In genomic region chr13:28738160-28739100, GRCm38 (mm10) we compare ENCODE assay signal across 9 mouse cellular contexts.
A peak's percentile ranks its signal among the peaks of the same experiment; 100 is the strongest.
DNase-seq lines count a peak whose midpoint lies in the region; ATAC-seq and TF ChIP-seq lines count a peak whose summit lies in the region.
"Had no signal": no experiment of that assay in that cellular context is flagged by ENCODE, and none has a peak within 500 bp of the region (broad histone marks: within the 10 kb centered on the region; RNA-seq: fewer than 3 reads in every experiment).

No protein-coding gene starts in this region.

- H3K36me3 ChIP-seq in midbrain, embryonic 10.5 days, result no peaks in the 10 kb centered on the region
- H3K36me3 ChIP-seq in midbrain, embryonic 16.5 days (ENCODE audit: control insufficient read depth, insufficient read depth, low read length), result no peaks in the 10 kb centered on the region
- H3K36me3 ChIP-seq in stomach, embryonic 14.5 days (ENCODE audit: control insufficient read depth, insufficient read depth, low read length), result no peaks in the 10 kb centered on the region
- H3K36me3 ChIP-seq in midbrain, embryonic 14.5 days (ENCODE audit: control insufficient read depth, insufficient read depth, low read length), result no peaks in the 10 kb centered on the region

- no peak for TF ChIP-seq CTCF in left cerebral cortex, adult 2 months (IDR thresholded peaks at IDR 0.05)

- H3K4me3 ChIP-seq in midbrain, embryonic 10.5 days, result no peak overlapping the region
- no peak overlapping the region for H3K4me3 ChIP-seq in midbrain, embryonic 16.5 days (ENCODE audit: low read depth, low read length)
- no peak overlapping the region for H3K4me3 ChIP-seq in stomach, embryonic 14.5 days (ENCODE audit: low read depth, low read length)
- H3K4me3 ChIP-seq in midbrain, embryonic 14.5 days (replicated peaks; ENCODE audit: low read depth, low read length), result no peak overlapping the region
- H3K4me3 ChIP-seq in left cerebral cortex, adult 2 months, result no peak overlapping the region

- H3K27ac ChIP-seq in midbrain, embryonic 10.5 days (replicated peaks), result peak overlapping the region; percentile 33; the same call in 1 of the 2 replicates
- H3K27ac ChIP-seq in midbrain, embryonic 16.5 days (ENCODE audit: low read length), result no peak overlapping the region
- H3K27ac ChIP-seq in stomach, embryonic 14.5 days (ENCODE audit: low read length), result peak overlapping the region; percentile 66
- H3K27ac ChIP-seq in midbrain, embryonic 14.5 days (replicated peaks; ENCODE audit: low read depth, low read length), result no peak overlapping the region; the same call in 1 of the 2 replicates
- no peak overlapping the region for H3K27ac ChIP-seq in left cerebral cortex, adult 2 months

- intact Hi-C loops in left cerebral cortex, adult 2 months (cut with DNase I), result no loop called here

- no peak overlapping the region for H3K4me2 ChIP-seq in midbrain, embryonic 16.5 days (ENCODE audit: low read length)
- no peak overlapping the region for H3K4me2 ChIP-seq in stomach, embryonic 14.5 days (replicated peaks; ENCODE audit: low read depth, low read length)
- H3K4me2 ChIP-seq in midbrain, embryonic 14.5 days (ENCODE audit: low read length), result no peak overlapping the region

- WGBS in midbrain, embryonic 10.5 days, result 63% methylated on average over 8 of the region's 8 CpGs
- WGBS in midbrain, embryonic 16.5 days, result 46% methylated on average over 8 of the region's 8 CpGs
- 33% methylated on average over 8 of the region's 8 CpGs for WGBS in stomach, embryonic 14.5 days
- WGBS in midbrain, embryonic 14.5 days, result 60% methylated on average over 8 of the region's 8 CpGs

- no peaks in the 10 kb centered on the region for H3K27me3 ChIP-seq in midbrain, embryonic 10.5 days (ENCODE audit: low read depth, poor library complexity, severe bottlenecking)
- no peaks in the 10 kb centered on the region for H3K27me3 ChIP-seq in midbrain, embryonic 16.5 days (ENCODE audit: control insufficient read depth, insufficient read depth, low read depth, low read length)
- no peaks in the 10 kb centered on the region for H3K27me3 ChIP-seq in stomach, embryonic 14.5 days (ENCODE audit: control insufficient read depth, insufficient read depth, low read length)
- H3K27me3 ChIP-seq in midbrain, embryonic 14.5 days (ENCODE audit: control insufficient read depth, insufficient read depth, low read length), result no peaks in the 10 kb centered on the region

- H3K9me3 ChIP-seq in midbrain, embryonic 10.5 days (replicated peaks), result no peaks in the 10 kb centered on the region
- no peaks in the 10 kb centered on the region for H3K9me3 ChIP-seq in midbrain, embryonic 16.5 days (replicated peaks; ENCODE audit: control insufficient read depth, low read length, poor library complexity, severe bottlenecking)
- no peaks in the 10 kb centered on the region for H3K9me3 ChIP-seq in stomach, embryonic 14.5 days (ENCODE audit: control insufficient read depth, low read depth, low read length)
- no peaks in the 10 kb centered on the region for H3K9me3 ChIP-seq in midbrain, embryonic 14.5 days (ENCODE audit: control insufficient read depth, low read length)

- peaks cover 30% of the 10 kb centered on the region for H3K4me1 ChIP-seq in midbrain, embryonic 10.5 days
- H3K4me1 ChIP-seq in midbrain, embryonic 16.5 days (ENCODE audit: control insufficient read depth, insufficient read depth, low read length), result 0 out of 2 replicates have a peak, but pooled peaks cover 2% of the 10 kb centered on the region
- H3K4me1 ChIP-seq in stomach, embryonic 14.5 days (ENCODE audit: control insufficient read depth, insufficient read depth, low read length), result peaks cover 26% of the 10 kb centered on the region
- H3K4me1 ChIP-seq in midbrain, embryonic 14.5 days (ENCODE audit: control insufficient read depth, insufficient read depth, low read length), result 0 out of 2 replicates have a peak, but pooled peaks cover 6% of the 10 kb centered on the region

- DNase-seq in midbrain, embryonic 10.5 days (ENCODE audit: low spot score), result no peak
- peak; percentile 81 for DNase-seq in fibroblast of lung, adult 2 months (ENCODE audit: low read depth)
- DNase-seq in kidney, postnatal 36 days, result peak; percentile 51 to 79
- no peak for DNase-seq in midbrain, embryonic 14.5 days
- DNase-seq in left cerebral cortex, adult 18-20 months (ENCODE audit: low spot score in 2 of 2), result no peak
- no peak for DNase-seq in left cerebral cortex, adult 2 months (ENCODE audit: extremely low spot score in 1 of 2, low spot score in 2 of 2)
- DNase-seq: cerebellum, adult 18-20 months had no signal

- ATAC-seq in midbrain, embryonic 16.5 days, result no peak
- ATAC-seq in stomach, embryonic 14.5 days (ENCODE audit: insufficient number of reproducible peaks, insufficient read depth, low FRiP score, low read depth), result 0 out of 2 replicates have a peak, but pooled peaks have one; percentile 46
- no peak for ATAC-seq in midbrain, embryonic 14.5 days (ENCODE audit: low FRiP score, low TSS enrichment)

- H3K9ac ChIP-seq in midbrain, embryonic 16.5 days (ENCODE audit: low read depth, low read length), result no peak overlapping the region
- no peak overlapping the region for H3K9ac ChIP-seq in stomach, embryonic 14.5 days (replicated peaks; ENCODE audit: low read depth, low read length)
- no peak overlapping the region for H3K9ac ChIP-seq in midbrain, embryonic 14.5 days (replicated peaks; ENCODE audit: low read length)

Comparison
In these comparisons a context has a peak if more than half of its experiments do, and no peak if none do; other contexts are left out.
1. H3K27ac ChIP-seq: peak in midbrain, embryonic 10.5 days (single experiment) and stomach, embryonic 14.5 days (single experiment); none in midbrain, embryonic 16.5 days (single experiment), midbrain, embryonic 14.5 days (single experiment) and left cerebral cortex, adult 2 months (single experiment).
2. DNase-seq: peak in fibroblast of lung, adult 2 months (single experiment) and kidney, postnatal 36 days (2 of 2); none in midbrain, embryonic 10.5 days (single experiment), midbrain, embryonic 14.5 days (single experiment), left cerebral cortex, adult 18-20 months (0 of 2) and left cerebral cortex, adult 2 months (0 of 2).